Mouse (Mus musculus): ENCODE results near the gene Usp6nl.

Usp6nl gene

DNA sequence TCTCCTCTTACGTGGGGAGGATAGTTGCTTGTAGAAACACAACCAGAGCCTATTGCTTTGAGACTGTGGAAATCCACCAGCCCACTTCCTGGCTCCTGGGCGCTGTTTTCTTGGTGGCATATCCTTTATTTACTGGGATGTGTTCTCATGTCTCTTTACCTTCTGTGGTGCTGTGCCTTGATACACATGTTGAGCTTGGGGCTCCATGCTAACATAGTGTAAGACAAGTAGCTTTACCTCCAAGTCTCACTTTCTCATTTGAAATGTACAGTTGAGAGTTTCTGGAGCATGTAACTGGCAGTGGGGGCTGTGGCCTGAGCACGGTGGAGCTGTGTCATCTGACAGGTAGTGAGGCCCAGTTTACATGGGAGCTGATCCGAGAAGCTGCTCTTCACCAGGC lies 54.5 kb downstream of the Usp6nl start:
- DNase-seq (ENCODE audit: low spot score), result no peak

DNA sequence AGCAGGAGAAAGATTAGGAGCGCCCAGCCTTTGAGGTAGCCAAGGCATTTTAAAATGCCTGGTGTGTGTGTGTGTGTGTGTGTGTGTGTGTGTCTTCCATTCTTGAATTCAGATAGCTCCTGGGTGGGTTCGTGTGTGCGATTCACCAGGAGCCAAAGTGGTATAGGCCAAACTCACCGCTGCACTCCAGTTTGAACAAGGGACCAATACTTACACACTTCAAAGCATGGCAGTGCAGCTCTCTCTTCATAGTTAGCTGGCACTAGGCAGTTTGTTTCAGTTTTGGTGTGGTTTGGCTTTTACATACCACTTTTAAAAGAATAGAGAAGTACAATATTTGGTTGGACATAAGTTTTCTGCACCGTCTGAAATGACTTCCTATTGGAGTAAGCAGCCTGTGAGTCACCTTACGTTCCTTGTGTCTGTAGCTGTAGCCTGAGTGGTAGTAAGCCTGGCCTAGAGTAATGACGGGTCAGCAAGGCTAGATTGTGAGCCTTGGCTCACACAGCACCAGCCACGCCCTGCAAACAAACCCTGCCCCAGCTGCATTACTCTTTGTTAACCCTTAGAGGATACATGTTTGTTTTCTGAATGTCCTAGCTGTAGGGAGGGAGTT lies 56.2 kb downstream of the Usp6nl start:
- DNase-seq (ENCODE audit: low spot score), result no peak

DNA sequence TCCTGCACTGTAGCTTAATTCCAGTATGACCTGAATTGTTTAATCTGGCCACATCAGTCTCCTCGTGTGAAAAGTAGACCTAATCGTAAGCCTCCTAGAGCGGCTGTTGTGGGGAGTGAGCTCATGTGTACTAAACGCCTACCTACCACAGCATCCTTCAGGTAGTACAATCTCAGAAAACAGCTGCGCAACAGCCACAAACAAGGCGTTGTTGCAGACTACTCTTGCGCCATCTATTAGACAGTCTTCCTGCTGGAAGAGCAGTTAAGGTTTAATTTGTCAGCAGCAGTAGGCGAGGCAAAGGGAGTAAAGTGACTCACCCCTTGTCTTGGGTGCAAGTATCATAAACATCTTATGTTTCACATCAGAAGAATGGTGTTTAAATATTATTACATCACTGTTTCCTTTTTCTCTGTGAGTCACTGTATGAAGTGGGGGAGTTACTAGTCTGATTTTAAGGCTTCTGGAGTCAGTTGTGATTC lies 57.3 kb downstream of the Usp6nl start:
- DNase-seq (ENCODE audit: low spot score), result no peak

DNA sequence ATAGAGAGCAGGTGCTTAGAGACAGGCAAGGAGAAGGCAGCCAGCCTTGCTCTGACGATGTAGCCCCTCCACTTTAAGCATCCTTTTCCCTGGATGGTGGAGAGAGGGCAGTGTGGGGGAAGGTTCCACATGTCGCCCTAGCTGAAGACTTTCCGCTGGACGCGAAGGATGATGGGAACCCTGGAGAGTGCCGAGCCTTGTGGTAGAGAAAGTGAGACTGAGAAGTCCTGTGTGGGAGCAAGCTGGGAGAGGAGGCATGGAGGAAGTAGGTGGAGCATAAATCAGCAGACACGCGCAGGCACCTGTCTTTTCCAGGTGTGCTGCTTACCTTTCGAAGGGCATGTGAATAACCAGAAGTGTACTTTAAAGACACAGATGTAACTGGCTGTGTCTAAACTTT lies 57.9 kb downstream of the Usp6nl start:
- DNase-seq (ENCODE audit: low spot score), result no peak

DNA sequence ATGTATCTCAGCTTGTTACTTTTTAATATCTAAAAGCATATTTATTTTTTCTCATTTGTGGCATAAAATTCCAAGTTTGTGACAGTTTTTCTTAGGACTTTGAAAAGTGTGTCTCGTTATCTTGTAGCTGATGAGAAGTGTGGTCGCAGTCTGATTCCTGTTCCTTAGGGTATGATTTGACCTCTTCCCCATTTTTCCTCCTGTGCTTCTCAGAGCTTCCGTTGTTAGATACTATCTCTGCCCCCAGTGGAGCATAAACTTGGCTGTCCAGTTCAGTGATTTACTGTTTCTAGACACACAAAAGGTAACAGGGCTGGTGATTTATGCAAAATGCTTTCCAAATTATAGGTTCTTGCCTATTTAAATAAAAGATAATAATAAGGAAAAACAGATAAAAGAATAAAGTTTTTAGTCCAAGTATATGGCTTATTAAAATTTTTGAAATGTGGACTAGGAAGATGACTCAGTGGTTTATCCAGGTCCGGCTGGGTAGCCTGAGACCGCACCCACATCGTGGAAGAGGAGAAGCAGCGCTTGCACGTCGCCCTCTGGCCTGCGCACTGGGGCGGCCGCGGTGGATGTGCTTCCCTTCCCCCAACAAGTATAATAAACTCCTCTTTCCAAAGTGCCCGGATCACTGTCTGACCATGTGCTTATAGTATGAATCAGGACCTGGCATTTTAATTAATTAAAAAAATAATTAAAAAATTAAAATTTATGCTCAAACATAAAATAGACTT lies 62.1 kb downstream of the Usp6nl start:
- no peak for DNase-seq (ENCODE audit: low spot score)

DNA sequence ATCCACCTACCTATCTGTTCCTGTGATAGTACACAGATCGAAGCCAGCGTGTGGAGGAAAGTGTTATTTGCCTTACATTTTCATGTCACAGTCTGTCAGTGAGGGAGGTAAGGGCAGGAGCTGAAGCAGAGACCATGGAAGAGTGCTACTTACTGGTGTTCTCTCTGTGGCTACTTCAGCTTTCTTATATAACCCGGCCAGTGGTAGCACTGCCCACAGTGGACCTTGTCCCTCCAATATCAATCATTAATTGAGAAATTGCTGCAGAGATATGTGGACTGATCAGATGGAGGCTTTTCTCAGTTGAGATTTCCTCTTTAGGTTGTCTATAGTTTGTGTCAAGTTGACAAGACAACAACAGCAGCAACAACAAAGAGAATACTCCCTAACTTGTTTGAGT lies 66.7 kb downstream of the Usp6nl start:
- DNase-seq (ENCODE audit: low spot score), result no peak

DNA sequence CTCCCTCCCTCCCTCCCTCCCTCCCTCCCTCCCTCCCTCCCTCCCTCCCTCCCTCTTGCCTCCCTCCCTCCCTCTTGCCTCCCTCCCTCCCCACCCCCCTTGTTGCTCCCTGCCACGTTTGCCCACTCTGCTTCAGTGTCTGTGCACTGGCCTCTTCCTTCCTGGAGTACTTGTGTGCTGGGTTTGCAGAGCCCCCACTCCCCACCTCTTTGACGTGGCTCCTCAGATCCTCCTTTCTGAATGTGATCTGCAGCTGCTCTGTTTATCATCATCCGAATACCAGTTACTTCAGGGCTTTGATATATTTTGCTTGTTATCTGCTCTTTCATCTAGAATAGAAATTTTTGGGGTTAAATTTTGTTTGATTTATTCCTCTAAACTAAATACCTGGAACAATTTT lies 68.8 kb downstream of the Usp6nl start:
- DNase-seq (ENCODE audit: low spot score), result no peak

DNA sequence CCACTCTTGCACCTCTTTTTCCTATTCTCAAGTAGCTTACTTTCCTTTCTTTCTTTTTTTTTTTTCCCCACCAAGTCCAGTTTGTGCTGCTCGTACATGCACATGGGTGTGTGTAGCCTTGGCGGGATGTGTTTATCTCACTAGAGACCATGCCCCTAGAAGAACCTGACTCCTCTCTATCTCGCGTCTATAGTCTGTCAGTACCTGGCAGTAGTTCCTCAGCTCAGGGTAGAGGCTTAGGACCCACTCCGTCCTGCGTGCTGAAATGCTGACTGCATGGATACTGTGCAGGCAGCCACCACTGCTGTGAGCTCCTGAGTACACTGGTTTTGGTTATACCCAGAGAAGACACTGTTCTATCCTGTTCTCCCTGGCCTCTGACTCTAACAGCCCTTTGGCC lies 69.5 kb downstream of the Usp6nl start:
- DNase-seq (ENCODE audit: low spot score), result no peak

DNA sequence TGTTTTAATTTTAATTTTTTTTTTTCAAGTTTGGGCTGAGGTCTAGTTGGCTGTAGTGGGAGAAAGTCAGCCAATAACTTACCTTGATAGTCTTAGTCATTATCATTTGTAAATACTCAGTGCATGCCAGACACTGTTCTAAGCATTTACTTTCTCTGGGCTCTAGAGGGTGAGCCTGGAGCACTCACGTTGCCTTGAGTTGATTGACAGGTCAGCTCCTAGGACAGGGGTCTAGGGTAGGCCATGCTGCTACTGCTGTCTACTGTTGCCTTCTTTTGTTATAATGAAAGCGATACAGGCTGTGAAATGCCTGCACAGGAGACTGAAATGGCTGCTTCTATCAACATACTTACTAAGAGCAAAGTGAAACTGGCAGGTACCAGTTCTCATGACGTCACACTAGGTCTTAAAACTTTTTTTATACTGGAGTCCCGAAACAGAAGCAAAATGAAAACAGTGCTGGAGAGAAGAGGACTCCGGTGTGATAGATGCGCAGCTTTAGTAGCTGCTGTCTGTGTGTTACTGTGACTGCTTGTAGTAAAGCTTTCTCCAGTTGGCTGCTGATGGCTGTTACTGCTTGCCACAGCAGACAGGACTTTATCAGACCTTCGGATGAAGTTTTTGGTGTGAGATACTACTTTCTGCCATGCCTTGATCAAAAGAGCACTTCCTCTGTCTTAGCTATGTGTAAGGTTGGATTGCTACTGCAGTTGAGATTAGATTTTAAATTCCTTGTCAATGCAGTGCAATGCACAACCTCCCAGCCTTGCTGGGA lies 73.6 kb downstream of the Usp6nl start:
- no peak for DNase-seq (ENCODE audit: low spot score)

DNA sequence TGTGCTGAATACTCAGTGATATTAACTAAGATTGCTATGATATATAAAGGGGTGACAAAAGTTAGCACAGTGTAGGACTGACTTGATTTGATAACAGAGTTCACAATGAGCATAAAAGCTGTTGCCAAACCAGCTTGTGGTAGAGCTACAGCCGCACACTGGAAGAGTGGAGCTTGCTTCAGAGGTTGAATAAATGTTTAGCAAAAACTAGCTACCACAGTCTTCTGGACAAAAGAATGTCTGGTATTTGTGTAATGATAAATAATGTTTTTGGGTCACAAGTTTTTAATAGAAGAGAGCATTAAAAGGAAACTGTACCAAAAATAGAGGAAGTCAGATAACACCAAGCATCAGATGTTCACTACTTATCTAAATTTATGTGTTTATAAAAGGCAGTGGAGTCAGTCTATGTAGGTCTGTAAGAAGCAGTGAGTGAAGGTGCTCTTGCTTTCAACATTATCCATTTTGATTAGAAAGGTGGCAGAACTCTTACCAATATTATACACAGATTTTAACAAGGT lies 74.2 kb downstream of the Usp6nl start:
- DNase-seq (ENCODE audit: low spot score), result no peak

DNA sequence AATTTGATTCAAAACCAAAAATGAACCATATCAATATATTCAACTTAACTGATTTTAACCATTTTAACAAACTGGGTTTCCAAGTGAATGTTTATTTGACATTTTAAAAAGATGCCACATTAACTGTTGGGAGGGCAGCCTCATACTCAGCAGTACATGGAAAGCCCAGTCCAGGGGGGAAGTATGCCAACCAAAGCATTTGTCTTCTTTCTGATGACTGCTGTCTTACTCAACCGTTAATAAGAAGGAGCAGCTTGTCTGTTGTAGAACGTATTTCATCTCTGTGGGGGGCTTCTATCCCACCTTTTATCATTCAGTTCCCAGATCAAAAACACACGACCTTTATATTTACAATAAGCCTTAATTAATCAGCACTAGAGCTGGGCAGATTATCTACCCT lies 74.7 kb downstream of the Usp6nl start:
- no peak for DNase-seq (ENCODE audit: low spot score)

DNA sequence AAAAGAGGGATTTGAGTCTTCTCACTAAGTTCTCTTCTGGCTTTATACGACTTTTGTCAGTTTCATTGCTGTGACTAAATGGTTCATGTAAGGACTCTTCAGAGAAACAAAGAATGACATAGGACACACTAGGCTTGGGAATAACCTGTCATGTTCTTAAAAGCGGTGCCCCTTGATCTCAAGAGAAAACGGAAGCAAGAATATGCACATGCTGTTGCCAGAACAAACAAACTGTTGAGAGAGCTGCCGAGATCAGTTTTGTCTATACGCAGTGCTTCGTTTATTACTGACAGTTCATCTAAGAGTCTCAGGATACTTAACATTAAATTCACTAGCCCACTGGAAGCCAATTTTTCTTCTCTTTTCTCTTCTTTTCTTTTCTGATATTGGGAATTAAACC lies 76.4 kb downstream of the Usp6nl start:
- no peak for DNase-seq (ENCODE audit: low spot score)

DNA sequence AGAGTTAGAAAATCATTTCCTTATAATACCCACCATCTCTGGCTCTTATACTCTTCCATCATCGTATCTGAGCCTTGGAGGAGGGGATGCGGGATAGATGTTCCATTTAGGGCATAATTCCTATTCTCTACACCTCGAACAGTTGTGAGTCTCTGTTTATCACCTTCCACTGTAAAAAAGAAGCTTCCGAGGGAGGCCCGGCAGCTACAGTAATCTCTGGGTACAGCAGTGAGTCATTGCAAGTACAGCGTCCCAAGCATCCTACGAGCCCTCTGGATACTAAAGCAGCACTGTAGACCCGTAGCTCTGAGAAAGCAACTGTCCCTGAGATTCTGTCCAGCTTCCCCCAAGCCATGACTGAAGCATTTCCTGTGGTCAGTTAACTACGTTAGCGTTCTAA lies 78.6 kb downstream of the Usp6nl start:
- DNase-seq (ENCODE audit: low spot score), result no peak

DNA sequence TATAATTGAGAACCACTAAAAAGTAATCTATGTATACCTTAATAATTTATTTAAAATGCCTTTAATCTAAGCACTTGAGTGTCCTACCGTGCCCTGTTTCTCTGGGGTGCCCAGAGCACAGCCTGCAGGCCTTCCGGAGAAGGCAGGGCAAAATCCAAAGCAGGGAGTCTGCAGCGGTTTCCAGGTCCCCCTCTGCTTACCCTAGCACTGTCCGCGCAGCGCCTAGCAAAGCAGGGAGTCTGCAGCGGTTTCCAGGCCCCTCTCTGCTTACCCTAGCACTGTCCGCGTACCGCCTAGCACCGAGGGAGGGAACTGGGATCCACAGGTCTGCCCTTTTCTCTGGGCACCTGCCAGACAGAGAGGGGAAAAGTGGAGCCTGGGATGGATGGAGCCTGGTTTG lies 80.9 kb downstream of the Usp6nl start:
- DNase-seq (ENCODE audit: low spot score), result no peak

DNA sequence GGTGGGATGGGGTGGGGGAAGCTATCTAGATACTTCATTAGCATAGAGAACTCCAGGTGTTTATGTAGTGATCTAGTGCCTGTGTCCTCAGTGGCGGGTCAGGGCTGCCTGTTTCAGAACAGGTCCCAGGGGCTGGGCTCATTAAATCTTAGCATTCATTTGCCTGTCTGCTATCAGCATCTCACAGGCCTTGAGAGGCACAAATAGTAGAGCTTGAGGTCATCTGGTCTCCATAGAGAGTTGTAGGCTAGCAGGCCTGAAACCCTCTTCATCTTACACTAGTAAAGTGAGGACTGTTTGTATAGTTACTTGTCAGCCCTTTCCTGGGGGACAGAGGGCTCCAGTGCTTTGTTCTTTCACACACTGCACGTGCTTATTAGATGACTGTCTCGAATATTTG lies 81.5 kb downstream of the Usp6nl start:
- no peak for DNase-seq (ENCODE audit: low spot score)

DNA sequence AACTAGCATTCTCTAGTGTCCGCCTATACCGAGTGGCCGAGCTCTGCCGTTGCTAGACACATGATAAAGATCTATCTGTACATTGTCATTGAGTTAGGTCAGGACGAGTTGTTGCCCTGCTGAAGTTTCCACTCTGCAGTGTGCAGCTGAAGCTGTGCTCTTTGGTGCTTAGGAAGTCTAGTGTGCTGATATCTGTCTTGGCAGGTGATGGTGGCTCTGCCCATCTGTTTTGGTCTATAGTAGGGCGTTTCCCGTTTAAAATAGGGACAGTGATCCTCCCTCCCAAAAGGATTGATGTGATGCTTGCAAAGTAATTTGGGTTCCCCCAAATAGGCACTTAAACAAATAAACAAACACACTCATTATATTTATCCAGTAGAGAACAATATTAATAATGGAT lies 82.2 kb downstream of the Usp6nl start:
- DNase-seq (ENCODE audit: low spot score), result no peak

DNA sequence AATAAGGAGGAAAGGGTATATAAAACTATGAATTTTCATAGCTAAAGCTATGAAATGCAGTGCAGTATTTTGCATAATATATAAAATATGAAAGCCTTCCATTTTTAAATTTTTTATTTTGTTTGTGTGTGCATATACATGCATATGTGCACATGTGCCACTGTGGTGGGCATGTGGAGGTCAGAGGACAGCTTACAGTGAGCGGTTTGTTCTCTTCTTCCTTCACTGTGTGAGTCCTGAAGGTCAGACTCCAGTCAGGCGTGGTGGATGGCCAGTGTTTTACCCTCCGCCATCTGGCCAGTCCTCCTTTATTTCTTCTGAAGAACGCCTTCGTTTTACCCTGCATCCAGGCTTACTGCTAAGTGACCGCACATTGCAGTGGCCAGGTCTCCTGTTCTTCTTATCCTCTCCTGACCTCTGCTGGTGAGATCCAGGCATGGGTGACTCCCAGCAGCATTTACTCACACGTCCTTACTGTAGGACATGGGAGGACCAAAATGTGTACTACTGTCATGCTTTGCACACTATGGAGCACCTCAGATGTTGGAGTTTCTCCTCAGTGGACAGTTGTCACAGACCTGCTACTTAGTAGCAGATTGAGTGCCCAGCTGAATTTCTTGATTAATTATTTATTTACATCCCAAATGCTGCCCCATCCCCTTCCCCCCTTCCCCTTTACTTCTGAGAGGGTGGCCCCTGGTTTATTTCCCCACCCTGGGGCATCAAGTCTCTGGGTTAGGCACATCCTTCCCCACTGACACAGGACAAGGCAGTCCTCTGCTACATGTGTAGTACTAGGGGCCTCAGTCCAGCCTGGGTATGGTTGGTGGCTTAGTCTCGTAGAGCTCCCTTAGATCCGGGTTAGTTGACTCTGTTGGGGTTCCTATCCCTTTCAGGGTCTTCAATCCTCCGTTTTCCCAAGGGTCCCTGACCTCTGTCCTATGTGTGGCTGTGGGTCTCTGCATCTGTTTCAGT lies 82.9 kb downstream of the Usp6nl start:
- peak; percentile 69 for DNase-seq (ENCODE audit: low spot score)

DNA sequence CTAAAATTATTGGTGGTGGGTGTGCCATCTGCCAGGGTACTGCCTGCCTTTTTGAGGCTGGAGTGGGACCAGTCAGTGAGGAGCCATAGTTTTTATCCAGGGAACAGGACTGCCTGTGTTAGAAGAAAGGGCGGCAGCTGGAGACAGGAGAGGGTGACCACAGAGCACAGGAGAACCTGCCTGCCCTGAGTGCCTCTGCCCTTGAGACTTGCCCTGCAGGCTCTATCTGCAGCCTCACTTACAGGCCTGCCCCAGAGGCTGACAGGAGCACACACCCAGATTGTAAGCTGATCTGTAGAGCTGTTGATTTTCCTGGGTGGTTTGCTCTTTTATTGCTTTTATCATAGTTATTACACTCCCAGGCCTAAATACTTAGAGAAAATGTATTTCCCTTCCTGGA lies 85.2 kb downstream of the Usp6nl start:
- no peak for DNase-seq (ENCODE audit: low spot score)

DNA sequence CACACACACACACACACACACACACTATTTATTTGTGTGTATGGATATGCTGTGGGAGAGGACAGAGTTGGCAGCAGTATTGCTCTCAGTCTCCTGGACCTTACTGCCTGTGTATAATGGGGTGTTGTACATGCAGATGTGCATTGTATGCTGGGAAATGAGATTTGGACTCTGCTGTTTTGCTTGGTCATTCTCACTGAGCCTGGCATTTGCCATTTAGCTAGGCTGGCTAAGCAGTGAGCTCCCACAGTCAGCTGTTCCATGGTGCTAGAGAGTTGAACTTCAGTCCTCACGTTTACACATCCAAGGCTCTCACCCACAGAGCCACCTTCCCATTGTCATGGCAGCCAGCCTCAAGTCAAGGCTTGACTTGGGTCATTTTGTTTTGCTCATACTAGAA lies 90.2 kb downstream of the Usp6nl start:
- no peak for DNase-seq (ENCODE audit: low spot score)

DNA sequence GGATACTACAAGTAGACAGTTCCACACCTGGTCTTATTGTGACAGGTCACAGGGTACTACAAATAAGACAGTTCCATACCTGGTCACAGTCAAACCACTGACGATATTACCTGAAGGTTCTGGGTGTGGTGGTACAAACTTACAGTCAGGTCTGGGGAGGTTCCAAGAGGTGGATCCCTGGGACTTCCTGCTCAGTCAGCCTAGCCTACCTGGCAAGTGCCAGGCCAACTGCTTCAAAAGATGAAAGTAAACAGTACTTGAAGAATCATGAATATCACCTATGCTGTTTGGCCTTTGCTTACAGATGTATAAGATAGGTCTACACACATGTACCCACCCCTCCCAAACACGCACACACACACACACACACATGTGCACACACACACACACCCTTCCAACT lies 91.3 kb downstream of the Usp6nl start:
- no peak for DNase-seq (ENCODE audit: low spot score)

DNA sequence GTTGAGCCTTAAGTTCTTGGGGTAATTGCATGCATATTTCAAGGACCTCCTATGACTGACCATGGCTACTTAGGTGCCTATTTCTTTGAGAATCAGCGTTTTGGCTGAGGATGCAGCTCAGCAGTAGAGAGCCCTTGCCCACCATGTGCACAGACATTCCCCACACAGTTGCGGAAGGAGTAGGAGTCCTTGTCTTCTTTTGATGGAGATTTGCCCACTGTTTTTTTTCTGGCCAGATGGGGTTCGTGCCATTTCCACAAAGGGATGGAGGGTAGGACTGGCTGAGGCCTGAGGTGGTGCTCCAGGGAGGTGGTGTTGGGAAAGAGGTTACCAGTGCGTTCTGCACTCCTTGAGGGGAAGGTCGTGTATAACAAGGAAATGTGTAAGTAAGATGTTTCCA lies 91.9 kb downstream of the Usp6nl start:
- DNase-seq (ENCODE audit: low spot score), result no peak

DNA sequence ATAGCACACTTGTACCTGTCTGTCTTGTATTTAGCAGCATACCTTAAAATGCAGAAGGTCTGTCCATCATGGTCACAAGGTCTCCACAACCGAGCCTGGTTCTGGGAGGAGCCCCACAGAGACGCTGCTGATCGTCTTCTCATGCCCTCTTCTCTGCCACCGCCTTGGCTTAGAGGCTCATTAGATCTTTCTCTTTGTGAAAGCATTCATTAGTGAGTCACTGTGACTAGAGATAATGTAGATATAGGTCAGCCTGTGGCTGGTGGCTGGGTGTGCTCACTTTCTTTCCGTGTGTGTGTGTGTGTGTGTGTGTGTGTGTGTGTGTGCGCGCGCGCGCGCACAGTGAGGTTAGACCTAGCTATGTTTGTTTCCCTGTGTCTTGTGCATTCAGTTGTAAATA lies 94.7 kb downstream of the Usp6nl start:
- DNase-seq (ENCODE audit: low spot score), result no peak

Data from ovary, postnatal 36 days (tissue).